Mouse (Mus musculus) gastrocnemius, postnatal 10 days (tissue): ENCODE measurements around the gene Pard3. TPM values are rescaled to one million over a fixed set of nuclear protein-coding genes. Genes with fewer than 3 reads are reported as not detected.
"Not testable (repeated sequence)": the region's sequence is repeated elsewhere in the genome, so short reads cannot be mapped to it uniquely, and the experiment has no call there.

Experiments used
- DNase-seq: peaks from one replicate; pipeline ENCODE4 v3.0.0; 2021; ENCODE audit warnings: mixed read lengths
- total RNA-seq, 2 experiments: library from RNA; stranded (reverse); gene quantifications; 2 replicates each; pipeline ENCODE4 v1.2.3; 2021

The Pard3 gene
- total RNA-seq, 2 experiments from 2014 or later = 30.3 to 37.2 TPM

DNA sequence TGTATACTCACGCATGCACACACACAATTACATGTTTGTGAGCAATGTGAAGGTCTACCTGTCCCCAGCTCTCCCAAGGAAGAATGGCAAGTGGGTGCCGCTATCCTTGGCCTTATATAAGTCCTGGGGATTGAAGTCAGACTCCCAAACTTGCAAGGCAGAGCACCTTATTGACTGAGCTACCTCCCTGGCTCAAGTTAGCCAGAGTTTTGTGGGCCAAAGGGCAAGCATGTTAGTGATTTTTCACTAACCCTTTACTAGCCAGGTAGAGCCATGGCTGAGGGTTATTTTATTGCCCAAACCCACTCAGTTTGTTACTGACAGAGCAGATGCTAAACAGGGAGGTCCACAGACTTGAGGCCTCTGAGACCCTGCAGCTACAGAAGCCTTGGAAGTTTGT, 73.1 kb downstream of the Pard3 start:
- no peak for DNase-seq

GRCm38 (mm10) chr8:127139154-127139553, 75.5 kb downstream of the Pard3 start:
- peak; percentile 83 for DNase-seq

DNA sequence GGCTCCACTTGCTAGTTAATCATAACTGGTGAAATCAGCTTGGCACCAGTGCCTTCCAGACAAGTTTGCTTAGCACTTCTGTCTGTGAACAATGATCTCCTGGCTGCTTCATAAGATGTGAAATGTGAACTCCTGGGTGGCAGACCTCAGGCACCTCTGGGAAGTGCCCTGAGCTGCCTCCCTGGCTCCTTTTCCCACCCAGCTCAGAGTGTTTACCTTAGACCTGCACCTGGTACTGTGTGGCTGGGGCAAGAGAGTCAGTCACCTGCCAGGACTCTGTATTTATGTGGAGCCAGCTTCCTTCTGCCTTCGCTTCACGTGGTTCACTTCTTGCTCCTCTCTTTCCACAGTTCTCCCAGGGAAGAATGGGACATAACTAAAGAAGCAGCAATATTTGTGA, 77.3 kb downstream of the Pard3 start:
- DNase-seq = no peak

DNA sequence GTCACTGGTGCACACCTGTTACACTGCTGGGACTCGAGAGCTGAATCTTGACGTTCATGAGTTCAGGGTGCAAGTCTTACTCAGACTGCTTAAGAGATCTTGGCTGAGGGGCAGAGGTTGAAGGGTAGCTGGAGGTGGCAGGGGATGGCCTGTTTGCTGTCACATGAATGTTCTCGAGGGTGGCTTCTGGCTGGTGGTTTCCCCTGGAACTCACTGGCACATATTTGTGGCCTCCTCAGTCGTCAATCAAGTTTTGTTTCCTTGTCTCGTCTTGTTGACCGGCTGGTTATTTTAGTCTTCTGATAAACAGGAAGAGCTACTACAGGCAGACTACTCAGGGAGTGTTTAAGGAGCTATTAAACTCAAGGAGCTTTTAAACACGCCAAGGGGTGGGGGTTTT, 79.9 kb downstream of the Pard3 start:
- DNase-seq = no peak

GRCm38 (mm10) chr8:127144562-127144961, 80.9 kb downstream of the Pard3 start:
- no peak for DNase-seq

GRCm38 (mm10) chr8:127145135-127145534, 81.4 kb downstream of the Pard3 start:
- DNase-seq = no peak

DNA sequence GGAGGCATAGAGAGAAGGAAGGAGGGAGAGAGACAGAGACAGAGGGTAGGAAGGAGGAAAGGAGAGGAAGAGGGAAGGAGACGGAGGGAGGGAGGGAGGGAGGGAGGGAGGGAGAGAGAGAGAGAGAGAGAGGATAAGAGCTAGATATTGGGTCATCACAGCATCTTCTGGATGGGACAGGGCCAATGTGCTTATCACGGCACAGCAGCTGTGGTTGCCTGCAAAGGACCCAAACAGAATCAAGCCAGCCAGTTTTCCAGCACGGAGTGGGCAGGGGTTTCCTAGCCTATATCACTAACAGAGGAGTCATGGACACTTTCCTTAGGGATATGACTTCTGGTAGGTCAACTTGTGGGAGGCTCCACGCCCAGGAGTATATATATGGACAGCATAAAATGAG, 82.4 kb downstream of the Pard3 start:
- no peak for DNase-seq

- DNase-seq = no peak
Observed at GRCm38 (mm10) chr8:127148821-127149220, 85.1 kb downstream of the Pard3 start.

DNA sequence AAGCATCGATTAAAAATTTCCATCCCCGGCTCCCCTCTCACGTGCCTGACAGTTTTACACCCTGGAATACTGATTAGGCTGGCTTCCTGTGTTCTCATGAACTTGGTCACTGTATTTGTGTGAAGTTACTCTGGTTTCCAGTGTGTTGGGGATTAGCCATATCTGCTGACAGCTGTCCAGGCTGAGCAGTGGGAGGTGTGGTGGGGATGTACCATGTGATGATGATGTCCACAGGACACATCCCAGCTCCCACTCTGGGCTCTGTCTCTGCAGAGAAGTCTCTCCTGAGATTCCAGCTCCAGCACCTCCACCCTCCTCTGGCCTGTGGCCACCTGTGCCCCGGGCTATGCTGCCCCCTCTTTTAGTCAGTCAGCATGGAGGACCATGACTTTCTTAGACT, 87.0 kb downstream of the Pard3 start:
- no peak for DNase-seq

- DNase-seq = no peak
Observed at GRCm38 (mm10) chr8:127151706-127152105, 88.0 kb downstream of the Pard3 start.

DNA sequence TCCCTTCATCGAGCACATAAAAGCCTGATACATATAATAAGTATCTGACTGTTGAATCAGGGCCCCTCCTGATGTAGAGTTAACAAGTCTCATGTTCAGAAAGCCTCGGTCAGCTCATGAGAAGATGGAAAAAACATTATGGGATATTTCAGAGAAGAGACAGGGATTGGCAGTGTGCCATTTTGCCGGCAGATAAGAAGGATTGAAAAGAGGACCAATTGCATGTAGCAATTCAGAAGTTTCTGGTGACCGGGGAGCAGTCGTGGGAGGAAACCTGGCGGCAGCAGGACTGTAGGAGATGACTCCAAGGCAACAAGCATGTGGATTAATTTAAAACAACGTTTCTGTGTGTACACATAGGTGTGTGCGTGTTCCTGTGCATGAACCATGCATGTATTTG, 93.4 kb downstream of the Pard3 start:
- no peak for DNase-seq

DNA sequence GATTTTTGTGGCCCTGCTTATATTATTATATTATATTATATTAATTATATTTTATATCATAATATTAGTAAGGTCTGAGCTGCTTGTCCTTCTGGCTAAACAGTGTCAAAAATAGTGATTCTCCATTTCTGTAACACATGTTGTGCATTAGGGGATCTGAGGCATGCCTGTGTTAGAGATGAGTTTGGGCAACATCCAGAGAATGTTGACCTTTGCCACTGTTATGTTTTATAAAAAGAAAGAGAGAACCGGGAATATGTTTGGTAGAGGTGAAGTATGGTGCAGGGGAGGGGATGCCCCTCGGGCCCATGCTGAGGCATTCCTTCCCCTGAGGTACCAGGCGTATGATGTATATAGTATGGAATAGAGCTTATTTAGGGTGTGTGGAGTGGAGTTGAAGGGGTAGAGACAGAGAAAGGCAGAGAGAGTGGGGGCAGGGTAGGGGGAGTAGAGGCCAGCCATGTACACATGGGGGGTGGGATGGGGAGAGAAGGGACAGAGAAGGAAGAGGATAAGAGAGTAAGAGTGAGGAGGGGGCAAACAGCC, 95.8 kb downstream of the Pard3 start:
- no peak for DNase-seq

DNA sequence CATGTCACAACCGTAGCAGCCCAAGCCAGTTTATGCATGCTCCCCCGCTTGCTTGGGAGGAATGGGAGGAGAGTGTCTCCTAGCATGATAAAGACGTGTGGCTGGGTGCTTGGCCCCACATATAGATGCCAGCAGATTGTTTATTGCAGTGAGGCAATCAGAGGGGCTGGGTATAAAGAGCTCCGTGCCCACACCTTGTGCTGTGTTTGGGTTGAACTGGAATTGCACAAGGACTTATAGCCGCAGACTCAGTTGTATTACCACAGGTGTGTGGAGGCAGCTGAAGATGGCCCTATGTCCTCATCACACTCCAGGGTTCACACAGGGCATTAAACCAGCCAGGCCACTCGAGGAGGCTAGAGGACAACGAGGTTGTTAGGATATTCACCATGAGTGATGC, 98.2 kb downstream of the Pard3 start:
- DNase-seq = no peak

DNA sequence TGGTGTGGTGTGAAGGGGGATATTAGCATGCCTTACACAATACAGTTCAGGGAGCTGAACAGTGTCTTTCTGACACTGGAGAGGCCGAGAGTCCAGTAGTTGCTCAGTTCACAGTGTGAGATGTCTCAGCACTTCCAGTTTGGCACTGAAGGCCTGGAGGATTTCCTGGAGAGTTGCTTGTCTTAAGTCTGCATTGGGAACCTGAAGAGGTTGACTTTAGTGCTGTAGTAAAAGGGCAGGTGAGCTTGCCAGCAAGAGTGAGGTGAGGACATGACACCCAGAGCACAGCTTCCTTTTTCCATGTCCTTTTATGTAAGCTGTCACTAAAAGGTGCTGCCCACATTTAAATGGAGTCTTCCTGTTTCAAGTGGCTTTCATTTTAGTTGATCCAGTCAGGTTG, 99.1 kb downstream of the Pard3 start:
- no peak for DNase-seq

GRCm38 (mm10) chr8:127164326-127165280, 100.9 kb downstream of the Pard3 start:
- no peak for DNase-seq

DNA sequence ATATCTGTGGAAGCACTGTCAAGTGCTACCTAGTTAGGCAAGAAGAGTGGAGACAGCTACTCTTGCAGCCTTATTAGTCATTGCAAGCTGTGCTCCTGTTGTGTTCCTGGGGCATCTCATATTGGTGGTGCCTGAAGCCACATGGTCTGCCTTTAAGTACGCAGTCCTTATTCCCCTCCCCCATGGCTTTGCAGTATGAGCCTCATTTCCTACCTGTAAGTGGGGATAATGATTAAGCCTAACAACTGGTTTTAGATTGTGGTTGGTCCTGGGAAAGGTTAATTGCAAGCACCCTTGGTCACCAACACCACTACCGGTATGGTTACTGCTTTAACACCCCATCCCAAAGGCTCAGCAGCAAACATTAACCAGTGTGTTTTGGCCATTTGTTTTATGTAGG, 104.8 kb downstream of the Pard3 start:
- no peak for DNase-seq

- no peak for DNase-seq
Observed at GRCm38 (mm10) chr8:127169361-127169760, 105.7 kb downstream of the Pard3 start.

- DNase-seq = not testable (repeated sequence)
Observed at GRCm38 (mm10) chr8:127170372-127170771, 106.7 kb downstream of the Pard3 start.

DNA sequence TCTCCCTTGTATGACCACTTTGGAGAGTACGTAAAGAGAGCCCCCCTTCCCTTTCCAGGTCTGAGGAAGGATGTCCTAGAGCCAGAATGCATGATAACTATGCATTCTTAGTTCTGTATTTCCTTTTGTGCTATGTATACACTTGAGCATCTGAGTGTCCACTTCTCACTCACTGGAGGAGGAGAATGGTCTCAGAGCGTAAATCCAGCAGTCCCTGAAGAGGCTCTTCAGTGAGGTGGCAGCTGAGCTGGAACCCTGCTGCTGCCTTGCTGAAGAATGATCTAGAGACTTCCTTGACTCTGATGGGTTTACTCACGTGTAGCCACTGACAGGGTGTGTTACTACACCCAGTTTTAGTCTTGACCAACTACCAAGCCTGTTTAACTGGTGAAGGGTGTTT, 107.2 kb downstream of the Pard3 start:
- DNase-seq = no peak

- no peak for DNase-seq
Observed at GRCm38 (mm10) chr8:127173483-127173882, 109.8 kb downstream of the Pard3 start.

GRCm38 (mm10) chr8:127174411-127174810, 110.7 kb downstream of the Pard3 start:
- DNase-seq = no peak

GRCm38 (mm10) chr8:127175160-127175836, 111.6 kb downstream of the Pard3 start:
- no peak for DNase-seq

GRCm38 (mm10) chr8:127178634-127179033, 114.9 kb downstream of the Pard3 start:
- peak; percentile 20 for DNase-seq
